Mouse (Mus musculus) heart, postnatal 0 days (tissue): ENCODE results near the gene Aldh1a2.

ENCODE experiments used
- CTCF ChIP-seq: IDR thresholded peaks from 2 replicates; pipeline ENCODE4 v1.5.1; 2016; ENCODE audit warnings: antibody characterized with exemption, control low read depth, low read depth
- EP300 ChIP-seq: IDR thresholded peaks from 2 replicates; pipeline ENCODE4 v1.6.1; 2016; ENCODE audit warnings: antibody characterized with exemption, low read depth

GRCm38 (mm10) chr9:71187396-71187795 lies 28.2 kb upstream of the Aldh1a2 start:
- TF ChIP-seq CTCF: no peak
- no peak for TF ChIP-seq EP300
